Mouse (Mus musculus): Measurements from ENCODE around the gene Eno2.
A peak's percentile ranks its signal among the peaks of the same experiment; 100 is the strongest.
"Not testable (repeated sequence)": the region's sequence is repeated elsewhere in the genome, so short reads cannot be mapped to it uniquely, and the experiment has no call there.

The Eno2 gene

GRCm38 (mm10) chr6:124805341-124806321 is 36.2 kb upstream of the Eno2 start:
- DNase-seq (ENCODE audit: low spot score in 2 of 2), result peak; percentile 98

GRCm38 (mm10) chr6:124804341-124804740 is 34.9 kb upstream of the Eno2 start:
- no peak for DNase-seq (ENCODE audit: low spot score in 2 of 2)

DNA sequence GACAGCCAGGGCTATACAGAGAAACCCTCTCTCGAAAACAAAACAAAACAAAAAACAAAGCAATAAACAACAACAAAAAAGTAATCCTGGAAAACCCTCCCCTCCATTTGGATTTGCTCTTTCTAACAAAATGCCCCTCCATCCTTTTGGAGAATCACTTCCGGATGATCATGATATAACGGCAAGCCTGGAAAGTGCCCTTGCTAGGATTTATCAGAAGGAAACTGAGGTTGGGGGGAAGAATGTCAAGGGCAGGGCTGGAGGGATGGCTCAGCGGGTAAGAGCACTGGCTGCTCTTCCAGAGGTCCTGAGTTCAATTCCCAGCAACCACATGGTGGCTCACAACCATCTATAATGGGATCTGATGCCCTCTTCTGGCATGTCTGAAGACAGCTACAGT is 34.2 kb upstream of the Eno2 start:
- DNase-seq (ENCODE audit: low spot score in 2 of 2), result not testable (repeated sequence)

DNA sequence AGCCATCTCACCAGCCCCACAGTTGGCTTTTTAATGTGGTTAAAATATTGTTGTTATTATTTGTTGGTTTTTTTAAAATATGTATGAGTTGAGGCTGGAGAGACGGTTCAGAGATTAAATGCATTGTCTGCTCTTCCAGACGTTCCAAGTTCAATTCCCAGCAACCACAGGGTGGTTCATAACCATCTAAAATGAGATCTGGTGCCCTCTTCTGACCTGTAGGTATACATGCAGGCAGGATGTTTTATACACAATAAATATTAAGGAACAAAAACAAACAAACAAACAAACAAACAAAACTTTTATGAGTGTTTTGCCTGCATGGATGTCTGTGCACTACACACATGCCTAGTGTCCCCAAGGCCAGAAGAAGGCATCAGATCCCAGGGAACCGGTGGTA is 33.6 kb upstream of the Eno2 start:
- no peak for DNase-seq (ENCODE audit: low spot score in 2 of 2)

GRCm38 (mm10) chr6:124802400-124802799 is 32.9 kb upstream of the Eno2 start:
- not testable (repeated sequence) for DNase-seq (ENCODE audit: low spot score in 2 of 2)

GRCm38 (mm10) chr6:124796200-124796599 is 26.7 kb upstream of the Eno2 start:
- DNase-seq (ENCODE audit: low spot score in 2 of 2), result no peak

GRCm38 (mm10) chr6:124795781-124796180 is 26.3 kb upstream of the Eno2 start:
- DNase-seq (ENCODE audit: low spot score in 2 of 2), result no peak

DNA sequence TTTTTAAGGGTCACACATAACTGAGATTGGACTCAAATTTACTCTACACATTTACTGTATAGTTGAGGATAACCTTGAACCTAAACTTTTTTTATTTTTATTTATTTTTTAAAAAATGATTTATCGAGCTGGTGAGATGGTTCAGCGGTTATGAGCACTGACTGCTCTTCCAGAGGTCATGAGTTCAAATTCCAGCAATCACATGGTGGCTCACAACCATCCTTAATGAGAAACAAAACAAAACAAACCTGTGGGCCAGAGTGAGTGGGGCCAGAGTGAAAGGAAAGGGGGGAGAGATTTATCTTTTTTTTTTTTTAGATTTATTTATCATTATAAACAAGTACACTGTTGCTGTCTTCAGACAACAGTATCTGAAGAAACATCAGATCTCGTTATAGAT is 22.4 kb upstream of the Eno2 start:
- DNase-seq (ENCODE audit: low spot score in 2 of 2), result no peak

- no peak for DNase-seq (ENCODE audit: low spot score in 2 of 2)
Measured at GRCm38 (mm10) chr6:124790121-124790520, 20.6 kb upstream of the Eno2 start.

DNA sequence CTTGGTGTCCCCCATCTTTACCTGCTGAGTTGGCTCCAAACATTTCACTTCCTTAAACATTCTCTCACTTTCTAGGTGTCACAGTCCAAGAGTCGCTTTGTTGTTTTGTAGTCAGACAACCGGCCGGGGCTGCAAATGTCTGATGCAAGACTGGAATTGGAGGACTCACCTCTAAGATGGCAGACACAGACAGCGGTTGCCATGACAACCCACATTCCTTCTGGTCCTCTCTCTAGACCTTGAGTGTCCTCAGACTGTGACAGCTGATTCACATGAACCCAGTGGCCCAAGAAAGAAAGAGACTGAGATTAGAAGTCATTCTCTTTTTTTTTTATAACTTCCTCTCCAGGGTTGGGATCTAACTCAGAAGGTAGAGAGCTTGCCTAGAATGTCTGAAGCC is 20.0 kb upstream of the Eno2 start:
- DNase-seq (ENCODE audit: low spot score in 2 of 2), result no peak

- DNase-seq (ENCODE audit: low spot score in 2 of 2), result no peak
Measured at GRCm38 (mm10) chr6:124787722-124788121, 18.2 kb upstream of the Eno2 start.

GRCm38 (mm10) chr6:124786756-124787420 is 17.4 kb upstream of the Eno2 start:
- DNase-seq (ENCODE audit: low spot score in 2 of 2), result no peak

DNA sequence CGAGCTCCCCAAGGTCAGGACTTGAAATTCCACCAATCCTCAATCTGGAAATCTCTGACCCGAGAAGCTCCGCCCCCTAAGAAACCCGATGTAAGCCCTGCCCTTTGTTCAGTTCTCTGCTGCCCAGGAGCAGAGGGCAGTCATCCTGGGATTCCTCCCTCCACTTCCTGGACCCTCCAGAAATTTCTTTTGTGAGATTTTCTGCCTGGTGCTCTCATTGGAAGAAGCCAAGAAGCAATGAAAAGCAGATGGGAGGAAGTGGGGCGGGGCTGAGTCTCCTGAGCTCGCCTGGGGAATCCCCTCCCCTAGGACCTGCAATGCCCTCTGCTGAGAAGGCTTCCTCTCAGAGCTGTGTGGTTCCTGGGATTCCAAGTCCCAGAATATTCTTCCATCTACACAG is 13.0 kb upstream of the Eno2 start:
- DNase-seq (ENCODE audit: low spot score in 2 of 2), result no peak

DNA sequence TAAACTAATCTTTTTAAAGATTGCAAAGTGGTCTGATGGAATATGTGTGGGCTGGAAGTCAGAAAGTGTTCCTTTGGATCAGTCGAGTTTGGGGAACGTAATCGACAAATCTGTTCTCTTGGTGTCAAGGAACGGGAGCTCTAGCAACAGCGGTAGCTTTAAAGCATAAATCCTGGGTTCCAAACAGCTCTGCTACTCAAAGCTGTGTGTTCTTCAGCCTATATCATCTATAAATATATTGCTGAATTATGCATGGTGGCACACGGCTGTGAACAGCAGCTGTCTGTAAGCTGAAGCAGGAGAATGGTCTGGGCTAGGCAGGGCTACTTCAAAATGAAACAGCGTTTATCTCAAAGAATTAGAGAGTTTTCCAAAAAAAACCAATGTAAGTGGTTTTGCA is 11.4 kb upstream of the Eno2 start:
- DNase-seq (ENCODE audit: low spot score in 2 of 2), result no peak

DNA sequence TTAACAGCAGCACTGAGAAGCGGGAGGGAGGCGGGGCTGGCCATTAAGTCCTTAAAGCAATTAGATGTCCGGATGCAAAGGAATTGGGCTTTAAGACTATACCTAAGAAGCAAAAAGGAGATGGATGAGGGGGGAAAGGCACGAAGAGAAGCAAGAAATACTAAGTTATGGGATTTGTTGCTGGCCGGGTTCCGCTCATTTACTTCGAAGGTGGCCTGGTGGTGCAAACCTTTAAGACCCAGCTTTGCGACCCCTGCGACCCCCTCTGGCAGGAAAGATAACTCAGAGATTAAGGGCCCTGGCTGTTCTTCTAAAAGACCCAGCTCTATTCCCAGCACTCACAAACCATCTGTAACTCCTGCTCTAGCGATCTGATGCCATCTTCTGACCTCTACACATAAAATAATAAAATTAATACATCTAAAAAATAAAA is 10.5 kb upstream of the Eno2 start:
- DNase-seq (ENCODE audit: low spot score in 2 of 2), result no peak

- DNase-seq (ENCODE audit: low spot score in 2 of 2), result peak in 1 of 2 experiments; percentile 42
Measured at GRCm38 (mm10) chr6:124779222-124779983, 9.9 kb upstream of the Eno2 start, which contains the start of gene Lrrc23. Lrrc23 (minus strand) TSS chr6:124779727.

DNA sequence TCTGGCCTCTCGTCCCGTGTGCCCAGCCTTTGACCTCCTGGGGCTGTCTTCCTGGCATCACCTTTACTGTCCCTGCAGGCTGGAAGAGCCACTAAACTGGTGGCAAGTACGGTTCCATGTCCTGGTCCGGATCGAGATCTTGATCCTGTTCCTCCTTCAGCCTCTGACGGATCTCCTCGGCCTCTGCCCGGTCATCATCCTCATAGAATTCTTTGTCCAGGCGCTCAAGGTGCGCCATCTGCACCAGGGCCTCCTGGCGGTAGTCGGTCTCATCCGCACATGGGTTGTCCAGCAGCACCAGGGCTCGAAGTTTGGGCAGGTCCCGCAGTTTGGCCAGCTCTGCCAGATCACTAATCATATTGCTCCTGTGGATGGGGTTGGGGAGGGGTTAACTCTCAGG is 1.0 kb upstream of the Eno2 start:
- no peak for DNase-seq (ENCODE audit: low spot score in 2 of 2)

DNA sequence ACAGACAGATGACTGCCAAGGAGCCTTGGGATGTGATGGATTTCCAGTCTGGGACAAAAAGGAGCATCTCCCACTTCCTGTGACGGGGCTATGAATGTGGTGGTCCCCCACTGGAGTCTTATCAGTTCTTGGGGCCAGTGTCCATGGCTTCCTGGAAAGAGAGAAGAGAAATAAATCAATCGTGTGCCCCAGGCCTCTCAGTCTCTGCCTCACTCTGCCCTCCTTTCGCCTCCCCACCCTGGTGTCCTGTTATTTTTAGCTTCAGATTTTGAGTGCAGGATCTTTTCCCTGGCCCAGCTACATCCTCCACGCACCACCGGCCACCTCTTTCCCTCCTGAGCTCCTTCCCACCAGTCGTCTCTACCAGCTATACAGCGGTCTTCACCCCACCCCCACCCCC is 540 bp upstream of the Eno2 start:
- no peak for DNase-seq (ENCODE audit: low spot score in 2 of 2)

GRCm38 (mm10) chr6:124768704-124769044 is 799 bp downstream of the Eno2 start:
- no peak for DNase-seq (ENCODE audit: low spot score in 2 of 2)

- DNase-seq (ENCODE audit: low spot score in 2 of 2), result peak; percentile 70 to 72
Measured at GRCm38 (mm10) chr6:124767920-124768703, 1.4 kb downstream of the Eno2 start.

DNA sequence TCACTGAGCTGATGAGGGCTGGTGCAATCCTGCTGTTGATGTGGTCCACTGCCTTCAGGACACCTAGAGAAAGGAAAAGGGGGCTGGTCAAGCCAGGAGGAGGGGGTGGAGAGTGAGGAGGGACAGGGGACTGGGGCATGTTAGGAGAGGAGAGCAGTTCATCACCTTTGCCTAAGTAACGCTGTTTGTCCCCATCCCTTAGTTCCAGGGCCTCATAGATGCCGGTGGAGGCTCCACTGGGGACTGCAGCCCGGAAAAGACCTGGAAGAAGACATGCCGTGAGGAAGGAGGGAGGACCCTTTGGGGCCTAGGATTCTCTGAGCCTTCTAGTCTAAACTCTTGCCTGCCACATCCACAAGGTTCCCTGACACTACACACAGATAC is 1.9 kb downstream of the Eno2 start:
- DNase-seq (ENCODE audit: low spot score in 2 of 2), result no peak

Data from right cerebral cortex, postnatal 10 days (tissue).